Comparison of ENCODE assay signal across 21 mouse cellular contexts in genomic region chr8:70178231-70178630, GRCm38 (mm10). TPM values are rescaled to one million over a fixed set of nuclear protein-coding genes. Genes with fewer than 3 reads are reported as not detected.
"Had no signal": no experiment of that assay in that cellular context is flagged by ENCODE, and none has a peak within 500 bp of the region (broad histone marks: within the 10 kb centered on the region; RNA-seq: fewer than 3 reads in every experiment).

No protein-coding gene starts in this region.

- H3K9ac ChIP-seq: liver, embryonic 15.5 days; lung, embryonic 14.5 days; midbrain, embryonic 13.5 days; midbrain, embryonic 15.5 days; neural tube, embryonic 13.5 days; neural tube, embryonic 15.5 days had no signal

- H3K4me3 ChIP-seq: liver, embryonic 15.5 days; midbrain, embryonic 10.5 days; midbrain, embryonic 13.5 days; midbrain, embryonic 15.5 days; myocyte; neural tube, embryonic 13.5 days; neural tube, embryonic 15.5 days had no signal

- H3K36me3 ChIP-seq: midbrain, embryonic 15.5 days had no signal

- H3K27ac ChIP-seq: midbrain, embryonic 10.5 days; midbrain, embryonic 13.5 days; midbrain, embryonic 15.5 days; neural tube, embryonic 13.5 days; neural tube, embryonic 15.5 days had no signal

- H3K9me3 ChIP-seq: liver, embryonic 15.5 days; midbrain, embryonic 10.5 days; midbrain, embryonic 13.5 days; midbrain, embryonic 15.5 days; neural tube, embryonic 13.5 days; neural tube, embryonic 15.5 days had no signal

- DNase-seq: lung, adult 18-20 months; lung, embryonic 14.5 days; lung, postnatal 10 days; lung, postnatal 4 days; retina, postnatal 1 day; right cerebral cortex, adult 18-20 months; right cerebral cortex, postnatal 25 days; right cerebral cortex, postnatal 4 days; spleen, adult 18-20 months; thymus, adult 18-20 months; thymus, postnatal 14 days; thymus, postnatal 36 days had no signal

- H3K27me3 ChIP-seq: liver, embryonic 15.5 days; midbrain, embryonic 13.5 days; midbrain, embryonic 15.5 days; neural tube, embryonic 13.5 days; neural tube, embryonic 15.5 days had no signal

- ATAC-seq: midbrain, embryonic 13.5 days; midbrain, embryonic 15.5 days had no signal

- H3K4me2 ChIP-seq: liver, embryonic 15.5 days; lung, embryonic 14.5 days; midbrain, embryonic 13.5 days; midbrain, embryonic 15.5 days; neural tube, embryonic 13.5 days; neural tube, embryonic 15.5 days had no signal

RNA-seq across cellular contexts. Expression of gene Mef2b, which starts 38.7 kb away (rescaled TPM):
- total RNA-seq: megakaryocyte, adult 5-6 weeks had no signal
- polyA plus RNA-seq: liver, embryonic 15.5 days; stomach, embryonic 14.5 days had no signal
